Mouse (Mus musculus): ENCODE measurements at regions not wholly inside any gene's neighbourhood (a gene's known extent, or its start where the extent isn't known, plus 50 kb on each side); places are given as distances from the start of the nearest gene placed in this dataset.

GRCm38 (mm10) chr10:114988453-114989226, 186.5 kb upstream of the Trhde start:
- dilution Hi-C loops (cut with MboI; ENCODE audit: extremely low pct_ligation_motif_present, extremely low pct_unique_long_range_greater_than_20kb, low sequenced_read_pairs) = no loop called here
- peak; percentile 35 for DNase-seq (ENCODE audit: extremely low read depth)
- H3K79me2 ChIP-seq (replicated peaks; ENCODE audit: control insufficient read depth, extremely low read depth, insufficient read depth, poor library complexity, severe bottlenecking) = no peaks in the 10 kb centered on the region
- H3K9ac ChIP-seq (ENCODE audit: insufficient read depth, low read depth) = no peak overlapping the region
- no peaks in the 10 kb centered on the region for H3K36me3 ChIP-seq (replicated peaks in 1 of 2; ENCODE audit: control insufficient read depth in 1 of 2, insufficient read depth in 1 of 2, low read length in 1 of 2)
- no peak overlapping the region for H3K4me3 ChIP-seq (replicated peaks in 1 of 3; ENCODE audit: low read depth in 2 of 3, low read length in 2 of 3, poor library complexity in 1 of 3)
- H3K27me3 ChIP-seq (replicated peaks) = no peaks in the 10 kb centered on the region
- TF ChIP-seq GABPA (IDR thresholded peaks at IDR 0.05; ENCODE audit: insufficient replicate concordance, low read depth, low read length) (no peak), RCOR1 (conservative IDR thresholded peaks at IDR 0.05; ENCODE audit: low read depth, low read length) (no peak), BHLHE40 (IDR thresholded peaks at IDR 0.05; ENCODE audit: low read depth, low read length) (no peak), CHD2 (IDR thresholded peaks at IDR 0.05; ENCODE audit: low read length) (peak; percentile 56; the same call in 1 of the 2 replicates), JUN (IDR thresholded peaks at IDR 0.05; ENCODE audit: insufficient read depth, low read depth, low read length) (peak; percentile 16; the same call in 1 of the 2 replicates), TBP (conservative IDR thresholded peaks at IDR 0.05; ENCODE audit: low read depth, low read length) (peak; percentile 97), NELFE (IDR thresholded peaks at IDR 0.05; ENCODE audit: low read depth, low read length) (no peak), USF2 (conservative IDR thresholded peaks at IDR 0.05; ENCODE audit: low read depth, low read length) (no peak), ELF1 (IDR thresholded peaks at IDR 0.05; ENCODE audit: low read depth, low read length) (peak; percentile 60; the same call in 1 of the 2 replicates), SIN3A (IDR thresholded peaks at IDR 0.05; ENCODE audit: low read length) (peak; percentile 57), MAZ (IDR thresholded peaks at IDR 0.05; ENCODE audit: low read depth, low read length) (peak; percentile 79), PAX5 (IDR thresholded peaks at IDR 0.05; ENCODE audit: low read length) (no peak), NRF1 (IDR thresholded peaks at IDR 0.05; ENCODE audit: low read depth, low read length) (no peak), IRF4 (IDR thresholded peaks at IDR 0.05; ENCODE audit: low read depth, low read length) (peak; percentile 83), CTCF (conservative IDR thresholded peaks at IDR 0.05 in 1 of 2, IDR thresholded peaks at IDR 0.05 in 1 of 2; ENCODE audit: low read depth in 2 of 2, low read length in 2 of 2) (no peak), UBTF (IDR thresholded peaks at IDR 0.05; ENCODE audit: low read depth, low read length) (no peak), EP300 (IDR thresholded peaks at IDR 0.05; ENCODE audit: low read length) (peak; percentile 63), ETS1 (conservative IDR thresholded peaks at IDR 0.05; ENCODE audit: low read depth, low read length) (peak; percentile 44), MEF2A (IDR thresholded peaks at IDR 0.05; ENCODE audit: borderline replicate concordance, low read depth, low read length) (peak; percentile 33; the same call in 1 of the 2 replicates), TCF12 (IDR thresholded peaks at IDR 0.05; ENCODE audit: low read depth, low read length) (peak; percentile 70), E2F4 (IDR thresholded peaks at IDR 0.05; ENCODE audit: insufficient replicate concordance, low read depth, low read length) (no peak), MAX (IDR thresholded peaks at IDR 0.05; ENCODE audit: low read length) (no peak)
- peaks cover 0 to 16% of the 10 kb centered on the region in 2 experiments; a peak in 2 of 4 replicates for H3K4me1 ChIP-seq (ENCODE audit: control insufficient read depth in 1 of 2, insufficient read depth in 2 of 2)
- H3K4me2 ChIP-seq (ENCODE audit: insufficient read depth, low read depth, poor library complexity, severe bottlenecking) = peak overlapping the region; percentile 44; the same call in 1 of the 2 replicates
- H3K9me3 ChIP-seq (replicated peaks; ENCODE audit: low read length) = no peaks in the 10 kb centered on the region
- peak overlapping the region; percentile 84 for H3K27ac ChIP-seq (ENCODE audit: insufficient read depth, low read depth)
- in situ Hi-C loops (cut with MboI; ENCODE audit: low pct_ligation_motif_present, low pct_unique_long_range_greater_than_20kb, low sequenced_read_pairs) = no loop called here

Measured in CH12.LX (cell line).